Mouse (Mus musculus) CD4-positive naive resting alpha-beta T cell, adult 76 days (primary cell): ENCODE measurements around the gene Adam33. TPM values are rescaled to one million over a fixed set of nuclear protein-coding genes. Genes with fewer than 3 reads are reported as not detected.

Experiments
- total RNA-seq: library from RNA; stranded (reverse); gene quantifications from one replicate; pipeline ENCODE4 v1.2.4, GENCODE M21; 2023

The Adam33 gene
- 0.41 TPM for total RNA-seq

DNA sequence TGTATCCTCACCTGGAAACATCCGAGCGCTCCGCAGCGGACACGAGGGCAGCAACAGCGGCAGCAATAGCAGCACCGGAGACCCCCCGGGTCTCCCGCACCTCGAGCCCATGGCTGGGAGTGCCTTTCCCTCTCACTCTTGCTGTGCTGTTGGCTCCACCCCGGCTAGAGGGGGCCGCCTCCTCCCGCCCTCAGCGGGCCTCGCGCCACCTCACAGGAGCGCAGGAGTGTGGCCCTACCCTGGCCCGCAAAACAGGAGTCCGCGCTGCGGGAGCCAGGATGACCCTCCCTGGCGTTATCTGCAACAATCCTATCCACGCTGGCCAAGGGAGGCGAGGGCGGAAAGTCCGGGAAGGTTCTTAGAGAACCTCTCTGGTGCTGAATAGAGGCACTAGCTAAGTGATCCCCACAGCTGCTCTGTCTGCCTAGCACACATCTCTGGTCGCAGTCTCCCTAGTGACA, at the start of gene Adam33:
Gene Adam33 (minus strand): TSS at position 411 of the 461 bp plus-strand sequence.

DNA sequence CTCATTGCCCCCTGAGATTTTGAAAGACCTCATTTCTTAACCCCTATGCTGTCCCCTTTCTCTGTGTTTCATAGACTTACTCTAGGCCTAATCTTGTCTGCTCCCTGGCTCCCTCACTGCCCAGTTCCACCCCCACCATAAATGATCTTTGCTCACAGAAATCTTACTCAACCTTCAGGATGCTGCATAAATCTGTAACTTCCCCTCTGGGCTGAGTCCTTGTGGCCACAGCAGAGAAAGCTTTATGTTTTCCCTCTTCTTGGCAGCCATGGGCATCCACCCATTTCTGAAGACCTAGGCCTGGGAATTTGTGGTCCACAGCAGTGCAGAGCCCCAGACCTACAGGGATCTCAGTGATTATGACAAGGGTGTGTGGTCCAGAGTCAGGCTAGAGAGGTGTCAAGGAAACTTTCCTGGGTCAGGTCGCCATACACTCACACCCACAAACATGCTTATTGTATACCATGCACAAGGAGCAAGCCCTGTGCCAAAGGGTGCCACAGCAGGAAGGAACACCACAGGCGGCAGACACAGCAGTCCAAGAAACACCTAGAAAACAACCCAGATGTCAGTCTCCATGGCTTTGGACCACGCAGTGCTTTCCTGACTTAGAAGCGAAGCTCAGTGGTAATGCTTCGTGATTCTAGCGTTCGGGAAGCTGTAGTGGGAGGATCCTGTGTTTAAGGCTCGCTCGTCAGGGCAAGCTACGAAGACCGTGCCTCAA, 23.2 kb upstream of the Adam33 start, which contains the start of gene Siglec1:
Gene Siglec1 (minus strand): TSS at position 99 of the 724 bp plus-strand sequence.

GRCm38 (mm10) chr2:131042988-131043387, 20.6 kb downstream of the Adam33 start, which contains the start of gene Gfra4:
Gfra4 (minus strand) TSS chr2:131043088.

Other genes starting within 250 kb of the Adam33 start
- 28.0 TPM for gene 4930402H24Rik, start 157.4 kb downstream of the Adam33 start, total RNA-seq
- 28.5 TPM for gene Atrn, start 157.3 kb downstream of the Adam33 start, total RNA-seq
- not detected for gene Gfra4, start 20.7 kb downstream of the Adam33 start, total RNA-seq
- gene Siglec1, start 23.0 kb upstream of the Adam33 start, total RNA-seq: 0.29 TPM
- not detected for gene Hspa12b, start 63.5 kb upstream of the Adam33 start, total RNA-seq
- not detected for gene Gm11037, start 69.7 kb upstream of the Adam33 start, total RNA-seq
- gene 1700037H04Rik, start 96.3 kb upstream of the Adam33 start, total RNA-seq: 18.1 TPM
- gene Cenpb, start 116.3 kb upstream of the Adam33 start, total RNA-seq: 19.1 TPM
- gene Cdc25b, start 123.1 kb upstream of the Adam33 start, total RNA-seq: 42.4 TPM
- gene Spef1, start 123.5 kb upstream of the Adam33 start, total RNA-seq: 1.7 TPM
- 4.7 TPM for gene Ap5s1, start 143.3 kb upstream of the Adam33 start, total RNA-seq
- gene Mavs, start 170.2 kb upstream of the Adam33 start, total RNA-seq: 10.6 TPM
- 48.9 TPM for gene Pank2, start 198.7 kb upstream of the Adam33 start, total RNA-seq